Mouse (Mus musculus) G1E (cell line): ENCODE measurements around the gene Arhgap10. TPM values are rescaled to one million over a fixed set of nuclear protein-coding genes. Genes with fewer than 3 reads are reported as not detected.

Experiments used
- ATAC-seq: 2 replicates; pipeline ENCODE4 v1.8.0; 2016; ENCODE audit warnings: mild to moderate bottlenecking; ENCODE audit not compliant: insufficient number of reproducible peaks, poor library complexity, low FRiP score, severe bottlenecking; ENCODE audit errors: extremely low read depth
- DNase-seq: peaks from one replicate; pipeline ENCODE4 v3.0.0; 2012; ENCODE audit warnings: low spot score
- H3K27me3 ChIP-seq: 2 replicates; pipeline ENCODE4 v1.6.1; 2012; ENCODE audit warnings: mild to moderate bottlenecking, low read length, inconsistent platforms; ENCODE audit not compliant: insufficient read depth
- H3K36me3 ChIP-seq: replicated peaks from 2 replicates; pipeline ENCODE3; 2012; ENCODE audit warnings: mild to moderate bottlenecking, inconsistent platforms
- H3K4me1 ChIP-seq: 2 replicates; pipeline ENCODE4 v1.6.1; 2012; ENCODE audit warnings: low read depth, low read length, inconsistent platforms, mixed read lengths; ENCODE audit not compliant: insufficient read depth
- H3K4me3 ChIP-seq: 2 replicates; pipeline ENCODE4 v1.5.1; 2012; ENCODE audit warnings: low read depth, mild to moderate bottlenecking, inconsistent platforms, low read length, moderate library complexity, mixed read lengths
- H3K9me3 ChIP-seq: replicated peaks from 2 replicates; pipeline ENCODE4 v1.6.1; 2012; ENCODE audit warnings: inconsistent platforms
- CTCF ChIP-seq: IDR thresholded peaks from 2 replicates; pipeline ENCODE4 v1.5.1; 2012; ENCODE audit warnings: low read depth, low read length, inconsistent platforms, mixed read lengths
- GATA1 ChIP-seq: IDR thresholded peaks from 2 replicates; pipeline ENCODE4 v1.6.1; 2012; ENCODE audit warnings: borderline replicate concordance, low read length, inconsistent platforms, mixed read lengths
- GATA2 ChIP-seq: IDR thresholded peaks from 2 replicates; pipeline ENCODE4 v1.6.1; 2012; ENCODE audit warnings: low read depth, low read length, inconsistent platforms, borderline replicate concordance
- POLR2AphosphoS5 ChIP-seq: IDR thresholded peaks from 2 replicates; pipeline ENCODE4 v1.6.1; 2012; ENCODE audit warnings: low read depth, low read length, inconsistent platforms; ENCODE audit not compliant: insufficient replicate concordance
- TAL1 ChIP-seq: conservative IDR thresholded peaks from 2 replicates; pipeline ENCODE4 v1.6.1; 2012; ENCODE audit warnings: low read depth, low read length, inconsistent platforms, mixed read lengths
- polyA plus RNA-seq: library from polyadenylated mRNA; stranded (reverse); fragments of >175 nt; gene quantifications from 2 replicates; pipeline ENCODE4 v1.2.3, GENCODE M21; 2012
- total RNA-seq, 2 experiments: library from RNA; stranded (forward) in 1 of 2; stranded (reverse) in 1 of 2; fragments of 200-1000 nt in 1 of 2; fragments of >200 nt in 1 of 2; fragmentation: Nextera tagmentation in 1 of 2; gene quantifications; 2 replicates each; pipeline ENCODE4 v1.2.3; 2014 to 2017

The Arhgap10 gene
- total and polyA plus RNA-seq, 3 experiments, result 20.3 to 26.1 (median 22.7) TPM

- Histone ChIP-seq H3K4me1 (peaks cover 58% of the 10 kb centered on the region), H3K9me3 (no peaks in the 10 kb centered on the region), H3K4me3 (no peak overlapping the region), H3K36me3 (peaks cover 18% of the 10 kb centered on the region), H3K27me3 (no peaks in the 10 kb centered on the region)
- DNase-seq (no peak), ATAC-seq (no peak)
- no peak for TF ChIP-seq CTCF
- TF ChIP-seq POLR2AphosphoS5, result no peak
- no peak for TF ChIP-seq GATA2
- no peak for TF ChIP-seq TAL1
- no peak for TF ChIP-seq GATA1
These were observed 21.5 kb downstream of the Arhgap10 start for GRCm38 (mm10) chr8:77496253-77496652.

GRCm38 (mm10) chr8:77494376-77495328 lies 23.1 kb downstream of the Arhgap10 start:
- Histone ChIP-seq H3K36me3 (peaks cover 9% of the 10 kb centered on the region), H3K4me1 (peaks cover 62% of the 10 kb centered on the region), H3K9me3 (no peaks in the 10 kb centered on the region), H3K4me3 (no peak overlapping the region), H3K27me3 (no peaks in the 10 kb centered on the region)
- ATAC-seq (no peak), DNase-seq (no peak)
- TF ChIP-seq GATA2, result no peak
- TF ChIP-seq CTCF, result no peak
- TF ChIP-seq GATA1, result no peak
- TF ChIP-seq POLR2AphosphoS5, result no peak
- TF ChIP-seq TAL1, result no peak

DNA sequence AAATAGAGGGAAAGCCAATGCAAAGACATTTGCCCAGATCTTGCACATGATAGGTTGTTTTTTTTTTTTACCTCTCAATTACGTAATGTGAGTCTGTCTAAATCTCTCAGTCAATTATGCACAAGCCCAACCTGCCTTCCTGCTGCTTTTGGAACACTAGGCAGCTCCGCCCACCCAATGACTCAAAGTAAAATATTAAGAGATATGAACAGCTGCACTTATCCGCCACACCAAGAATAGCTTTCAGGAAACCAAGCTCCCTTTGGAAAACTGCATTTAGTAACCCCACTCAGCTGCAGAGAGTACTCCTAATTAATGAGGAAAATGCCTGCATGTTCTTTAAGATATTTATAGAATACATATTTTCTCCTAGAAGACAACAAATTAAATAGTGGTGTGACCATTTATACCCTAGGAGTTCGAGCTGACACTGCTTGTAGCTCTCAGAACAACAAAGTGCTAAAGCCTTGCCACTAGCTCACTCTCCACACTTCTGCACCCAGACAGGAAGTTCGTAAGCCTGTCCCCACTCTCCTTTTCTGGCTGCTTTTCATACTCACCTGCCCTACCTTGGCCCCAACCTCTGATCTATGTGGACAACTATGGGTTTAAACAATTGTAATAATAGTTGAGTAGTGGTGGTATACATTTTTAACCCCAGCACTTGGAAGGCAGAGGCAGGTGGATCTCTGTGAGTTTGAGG lies 25.2 kb downstream of the Arhgap10 start:
- Histone ChIP-seq H3K4me1 (peaks cover 78% of the 10 kb centered on the region), H3K9me3 (no peaks in the 10 kb centered on the region), H3K36me3 (peaks cover 14% of the 10 kb centered on the region), H3K27me3 (no peaks in the 10 kb centered on the region), H3K4me3 (no peak overlapping the region; the same call in 1 of the 2 replicates)
- TF ChIP-seq CTCF (no peak), GATA1 (no peak), POLR2AphosphoS5 (no peak)
- peak; percentile 29; the same call in 1 of the 2 replicates for ATAC-seq
- DNase-seq, result no peak

DNA sequence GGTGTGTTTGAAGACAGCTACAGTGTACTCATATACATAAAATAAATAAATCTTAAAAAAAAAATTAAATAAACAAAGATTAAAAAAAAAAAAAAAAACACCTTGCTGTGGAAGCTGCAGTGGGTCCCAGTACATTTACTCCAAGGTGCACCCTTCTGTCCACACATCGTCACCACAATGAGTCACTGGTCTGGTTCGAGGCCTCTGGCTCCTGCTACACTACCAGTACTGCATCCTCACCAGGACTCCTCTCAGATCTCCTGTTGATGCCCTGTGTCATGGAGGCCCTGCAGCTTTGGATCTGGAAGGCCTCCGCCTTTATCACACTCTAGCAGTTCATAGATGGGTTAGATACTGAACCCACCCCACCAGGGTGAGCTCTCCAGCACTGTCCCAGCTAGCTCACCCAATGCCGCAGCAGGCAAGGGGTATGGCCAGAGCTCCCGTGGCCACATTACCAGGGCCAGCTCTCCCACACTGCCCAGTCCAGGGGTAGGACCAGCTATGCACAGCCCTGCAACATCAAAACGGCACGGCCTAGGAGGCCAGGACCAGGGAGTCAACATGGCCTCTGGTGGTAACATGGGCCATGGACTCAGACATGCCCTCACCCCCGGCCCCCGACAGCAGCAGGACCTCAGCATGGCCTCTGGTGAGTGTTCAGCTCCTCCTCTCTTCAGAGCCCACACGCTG lies 26.4 kb downstream of the Arhgap10 start:
- Histone ChIP-seq H3K27me3 (no peaks in the 10 kb centered on the region), H3K4me1 (peaks cover 73% of the 10 kb centered on the region), H3K9me3 (no peaks in the 10 kb centered on the region), H3K4me3 (peak overlapping the region; percentile 68; the same call in 1 of the 2 replicates), H3K36me3 (peaks cover 14% of the 10 kb centered on the region)
- TF ChIP-seq POLR2AphosphoS5, result no peak
- TF ChIP-seq TAL1, result no peak
- DNase-seq, result no peak
- peak; percentile 77 for ATAC-seq

- TF ChIP-seq POLR2AphosphoS5 (no peak), TAL1 (no peak), GATA2 (no peak), GATA1 (no peak), CTCF (no peak)
- peaks cover 75% of the 10 kb centered on the region for H3K4me1 ChIP-seq
- no peak for ATAC-seq
- H3K4me3 ChIP-seq, result peak overlapping the region; percentile 12; the same call in 1 of the 2 replicates
- DNase-seq, result no peak
- H3K36me3 ChIP-seq, result peaks cover 11% of the 10 kb centered on the region
- H3K9me3 ChIP-seq, result no peaks in the 10 kb centered on the region
- H3K27me3 ChIP-seq, result no peaks in the 10 kb centered on the region
These were observed 27.5 kb downstream of the Arhgap10 start for GRCm38 (mm10) chr8:77490095-77490781.

- TF ChIP-seq GATA1 (no peak), GATA2 (no peak), POLR2AphosphoS5 (no peak), CTCF (no peak), TAL1 (no peak)
- Histone ChIP-seq H3K4me3 (no peak overlapping the region), H3K9me3 (no peaks in the 10 kb centered on the region), H3K4me1 (peaks cover 83% of the 10 kb centered on the region), H3K36me3 (peaks cover 11% of the 10 kb centered on the region), H3K27me3 (no peaks in the 10 kb centered on the region)
- ATAC-seq (no peak), DNase-seq (no peak)
These were observed 28.5 kb downstream of the Arhgap10 start for GRCm38 (mm10) chr8:77489235-77489634.
